Mouse (Mus musculus): Measurements from ENCODE around the gene Dclk3. TPM values are rescaled to one million over a fixed set of nuclear protein-coding genes. Genes with fewer than 3 reads are reported as not detected.

Gene Dclk3
- polyA plus RNA-seq (2012; rRNA removed) = 0.05 and 0.09 TPM in 2 replicates

DNA sequence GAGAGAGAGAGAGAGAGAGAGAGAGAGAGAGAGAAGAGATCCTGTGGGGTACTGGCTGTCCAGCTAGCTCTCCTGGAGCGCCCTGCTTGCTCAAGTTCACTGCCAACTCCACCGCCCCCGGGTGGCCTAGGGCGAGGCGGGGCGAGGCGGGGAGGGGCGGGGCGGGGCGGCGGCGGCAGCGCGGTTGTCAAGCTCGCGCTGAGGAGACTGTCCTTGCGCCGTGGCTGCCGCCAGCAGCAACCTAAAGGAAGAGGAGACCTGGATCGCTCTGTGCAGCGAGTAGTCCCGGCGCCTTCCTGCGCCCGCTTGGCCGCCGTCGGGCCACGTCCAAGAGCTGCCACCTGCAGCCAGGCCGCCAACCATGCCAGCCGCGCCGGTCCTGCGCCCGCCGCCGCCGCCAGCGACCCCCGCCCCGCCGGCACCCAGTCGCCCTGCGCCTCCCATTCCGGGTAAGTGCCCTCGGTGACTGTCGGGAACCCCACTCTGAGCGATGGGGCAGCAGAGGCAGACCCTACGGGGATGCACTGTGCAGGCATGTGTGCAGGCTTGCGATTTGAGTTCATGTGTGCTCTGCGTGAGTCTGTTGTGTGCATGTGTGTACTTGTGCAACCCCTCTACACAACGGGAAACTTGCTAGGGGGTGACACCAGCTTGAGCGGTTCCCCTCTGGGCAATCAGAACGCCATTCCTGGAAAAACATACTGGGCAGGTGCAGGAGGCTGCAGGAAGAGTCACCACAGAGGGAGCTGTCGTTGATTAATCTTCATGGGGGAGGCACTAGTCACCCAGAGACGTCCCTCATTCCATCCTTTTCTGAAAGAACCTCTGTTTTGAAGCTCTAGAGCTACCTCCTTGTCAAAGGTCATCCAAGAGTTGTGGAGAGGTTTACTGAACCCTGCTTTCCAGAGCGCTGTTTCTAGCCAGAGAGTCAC, at the start of gene Dclk3:
Gene Dclk3, plus strand, starts transcription at position 178 of the 932 bp plus-strand sequence.
- Histone ChIP-seq H3K36me3 (ENCODE audit: control insufficient read depth, insufficient read depth, low read length) (no peaks in the 10 kb centered on the region), H3K4me1 (replicated peaks; ENCODE audit: control insufficient read depth, insufficient read depth, low read length) (no peaks in the 10 kb centered on the region), H3K27me3 (ENCODE audit: control insufficient read depth, insufficient read depth, low read length) (no peaks in the 10 kb centered on the region; the same call in 1 of the 2 replicates), H3K4me3 (ENCODE audit: control insufficient read depth, insufficient read depth, low read length) (no peak within 1 kb of the TSS), H3K27ac (ENCODE audit: control insufficient read depth, insufficient read depth, low read length) (no peak within 1 kb of the TSS)
- WGBS = 4% methylated on average over 57 of the region's 57 CpGs
- TF ChIP-seq CTCF (IDR thresholded peaks at IDR 0.05; ENCODE audit: borderline replicate concordance, control insufficient read depth, extremely low read depth, insufficient read depth, low read length, poor library complexity) (no peak), POLR2A (IDR thresholded peaks at IDR 0.05; ENCODE audit: control insufficient read depth, extremely low read depth, insufficient read depth, low read length, poor library complexity) (no peak)
- peak; percentile 3 for DNase-seq

DNA sequence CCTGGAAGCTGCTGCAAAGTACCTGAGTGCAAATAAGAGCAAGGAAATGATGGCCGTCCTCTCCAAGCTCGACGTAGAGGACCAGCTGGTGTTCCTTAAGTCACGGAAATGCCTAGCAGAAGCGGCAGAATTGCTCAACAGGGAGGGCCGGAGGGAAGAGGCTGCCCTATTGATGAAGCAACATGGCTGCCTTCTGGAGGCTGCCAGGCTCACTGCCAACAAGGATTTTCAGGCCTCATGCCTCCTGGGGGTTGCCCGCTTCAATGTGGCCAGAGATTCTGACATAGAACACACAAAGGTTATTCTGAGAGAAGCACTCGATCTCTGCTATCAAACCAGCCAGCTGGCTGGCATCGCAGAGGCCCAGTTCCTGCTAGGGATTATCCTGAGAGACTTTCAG, 48.9 kb upstream of the Dclk3 start:
- H3K27ac ChIP-seq (ENCODE audit: control insufficient read depth, insufficient read depth, low read length) = no peak overlapping the region
- H3K27me3 ChIP-seq (ENCODE audit: control insufficient read depth, insufficient read depth, low read length) = no peaks in the 10 kb centered on the region
- no peak for DNase-seq
- H3K4me3 ChIP-seq (ENCODE audit: control insufficient read depth, insufficient read depth, low read length) = no peak overlapping the region
- no peaks in the 10 kb centered on the region for H3K36me3 ChIP-seq (ENCODE audit: control insufficient read depth, insufficient read depth, low read length)
- H3K4me1 ChIP-seq (replicated peaks; ENCODE audit: control insufficient read depth, insufficient read depth, low read length) = no peaks in the 10 kb centered on the region
- TF ChIP-seq POLR2A (IDR thresholded peaks at IDR 0.05; ENCODE audit: control insufficient read depth, extremely low read depth, insufficient read depth, low read length, poor library complexity) = no peak
- no peak for TF ChIP-seq CTCF (IDR thresholded peaks at IDR 0.05; ENCODE audit: borderline replicate concordance, control insufficient read depth, extremely low read depth, insufficient read depth, low read length, poor library complexity)
- 94% methylated on average over 9 of the region's 9 CpGs for WGBS

DNA sequence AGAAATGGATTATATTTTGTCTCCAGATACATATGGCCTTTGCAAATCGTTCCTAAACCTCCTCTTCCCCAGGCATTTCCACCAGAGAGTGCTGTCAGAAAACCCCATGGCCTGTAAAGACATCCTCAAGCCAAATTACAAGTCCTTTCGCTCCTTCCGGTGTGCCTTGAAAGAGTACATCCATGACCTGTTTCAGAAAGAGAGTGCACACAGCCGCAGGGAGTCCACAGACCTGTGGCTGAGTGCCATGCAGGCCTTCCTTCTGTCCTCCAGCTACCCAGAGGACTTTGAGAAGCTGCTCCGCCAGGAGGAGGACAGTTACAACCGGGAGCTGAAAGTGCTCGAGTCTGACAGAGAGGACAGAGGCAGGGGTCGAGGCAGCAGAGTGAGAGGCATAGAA, 47.8 kb upstream of the Dclk3 start:
- Histone ChIP-seq H3K27me3 (ENCODE audit: control insufficient read depth, insufficient read depth, low read length) (no peaks in the 10 kb centered on the region), H3K4me3 (ENCODE audit: control insufficient read depth, insufficient read depth, low read length) (no peak overlapping the region), H3K4me1 (replicated peaks; ENCODE audit: control insufficient read depth, insufficient read depth, low read length) (no peaks in the 10 kb centered on the region), H3K36me3 (ENCODE audit: control insufficient read depth, insufficient read depth, low read length) (no peaks in the 10 kb centered on the region), H3K27ac (ENCODE audit: control insufficient read depth, insufficient read depth, low read length) (no peak overlapping the region)
- WGBS = 89% methylated on average over 8 of the region's 8 CpGs
- no peak for TF ChIP-seq POLR2A (IDR thresholded peaks at IDR 0.05; ENCODE audit: control insufficient read depth, extremely low read depth, insufficient read depth, low read length, poor library complexity)
- no peak for TF ChIP-seq CTCF (IDR thresholded peaks at IDR 0.05; ENCODE audit: borderline replicate concordance, control insufficient read depth, extremely low read depth, insufficient read depth, low read length, poor library complexity)
- DNase-seq = no peak

DNA sequence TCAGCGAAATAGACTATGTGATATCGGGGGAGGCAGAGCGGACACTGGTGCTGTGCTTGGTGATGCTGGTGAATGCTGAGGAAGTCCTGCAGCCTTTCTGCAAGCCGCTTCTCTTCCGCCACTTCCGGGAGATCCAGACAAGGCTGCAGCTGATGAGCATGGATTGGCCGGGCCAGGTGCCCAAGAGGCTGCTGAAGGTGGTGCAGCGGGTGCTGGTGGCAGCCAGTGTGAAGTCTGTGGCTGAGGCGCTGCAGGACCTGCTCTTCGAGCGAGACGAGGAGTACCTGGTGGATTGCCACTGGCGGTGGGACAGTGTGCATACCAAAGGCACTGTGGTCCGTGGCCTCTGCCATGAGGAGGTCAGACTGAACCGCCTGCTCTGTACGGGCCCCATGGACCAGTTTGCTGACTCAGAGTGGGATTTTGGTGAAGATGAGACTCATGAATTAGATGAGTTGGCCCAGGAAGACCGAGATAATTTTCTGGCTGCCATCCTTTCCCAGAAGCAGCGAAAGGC, 46.9 kb upstream of the Dclk3 start:
- 90% methylated on average over 18 of the region's 18 CpGs for WGBS
- Histone ChIP-seq H3K27me3 (ENCODE audit: control insufficient read depth, insufficient read depth, low read length) (no peaks in the 10 kb centered on the region), H3K4me1 (replicated peaks; ENCODE audit: control insufficient read depth, insufficient read depth, low read length) (no peaks in the 10 kb centered on the region), H3K4me3 (ENCODE audit: control insufficient read depth, insufficient read depth, low read length) (no peak overlapping the region), H3K36me3 (ENCODE audit: control insufficient read depth, insufficient read depth, low read length) (no peaks in the 10 kb centered on the region), H3K27ac (ENCODE audit: control insufficient read depth, insufficient read depth, low read length) (no peak overlapping the region)
- TF ChIP-seq POLR2A (IDR thresholded peaks at IDR 0.05; ENCODE audit: control insufficient read depth, extremely low read depth, insufficient read depth, low read length, poor library complexity) (no peak), CTCF (IDR thresholded peaks at IDR 0.05; ENCODE audit: borderline replicate concordance, control insufficient read depth, extremely low read depth, insufficient read depth, low read length, poor library complexity) (no peak)
- no peak for DNase-seq

DNA sequence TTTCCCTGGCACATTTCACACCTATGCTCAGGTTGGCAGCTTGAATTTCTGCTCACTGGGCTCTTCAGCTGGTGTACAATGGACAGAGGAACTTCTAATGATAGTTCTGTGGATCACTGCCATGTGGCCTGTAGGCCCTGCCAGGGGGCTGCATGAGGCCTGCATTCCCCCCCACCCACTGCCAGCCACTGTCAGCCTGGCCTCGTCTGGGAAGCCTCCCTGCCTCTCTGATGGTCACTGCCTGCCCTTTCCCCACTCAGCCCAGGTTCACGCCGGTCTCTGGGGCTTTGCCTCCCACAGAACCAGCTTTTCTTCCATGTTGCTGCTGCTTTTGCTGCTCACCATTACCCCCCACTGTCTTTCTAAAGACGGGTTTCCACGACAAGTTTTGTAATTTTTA, 43.6 kb upstream of the Dclk3 start:
- no peak for TF ChIP-seq CTCF (IDR thresholded peaks at IDR 0.05; ENCODE audit: borderline replicate concordance, control insufficient read depth, extremely low read depth, insufficient read depth, low read length, poor library complexity)
- no peak for TF ChIP-seq POLR2A (IDR thresholded peaks at IDR 0.05; ENCODE audit: control insufficient read depth, extremely low read depth, insufficient read depth, low read length, poor library complexity)
- WGBS = 91% methylated on average over 5 of the region's 5 CpGs

DNA sequence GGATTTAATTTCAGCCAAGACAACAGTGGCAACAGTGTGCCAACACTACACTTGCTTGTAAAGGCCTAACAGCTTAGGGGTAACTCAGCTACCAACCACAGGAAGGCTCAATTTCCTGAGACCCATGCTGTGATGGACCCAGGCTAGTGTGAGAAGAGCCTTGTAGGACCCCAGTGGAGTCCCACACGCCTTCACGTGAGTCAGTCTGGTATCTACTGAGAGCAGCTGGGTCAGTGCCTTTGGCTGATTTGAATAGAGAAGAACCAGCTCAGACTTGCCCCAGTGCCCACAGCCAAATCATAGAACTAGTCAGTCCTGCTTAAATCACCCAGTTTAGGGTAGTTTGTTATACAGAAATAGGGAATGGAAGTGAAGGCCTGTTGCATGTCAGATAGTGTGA, 40.8 kb upstream of the Dclk3 start:
- no peak overlapping the region for H3K4me3 ChIP-seq (ENCODE audit: control insufficient read depth, insufficient read depth, low read length)
- no peak for DNase-seq
- WGBS = 82% methylated on average over 2 of the region's 2 CpGs
- H3K27me3 ChIP-seq (ENCODE audit: control insufficient read depth, insufficient read depth, low read length) = no peaks in the 10 kb centered on the region
- no peaks in the 10 kb centered on the region for H3K36me3 ChIP-seq (ENCODE audit: control insufficient read depth, insufficient read depth, low read length)
- H3K4me1 ChIP-seq (replicated peaks; ENCODE audit: control insufficient read depth, insufficient read depth, low read length) = no peaks in the 10 kb centered on the region
- H3K27ac ChIP-seq (ENCODE audit: control insufficient read depth, insufficient read depth, low read length) = no peak overlapping the region
- TF ChIP-seq POLR2A (IDR thresholded peaks at IDR 0.05; ENCODE audit: control insufficient read depth, extremely low read depth, insufficient read depth, low read length, poor library complexity) (no peak), CTCF (IDR thresholded peaks at IDR 0.05; ENCODE audit: borderline replicate concordance, control insufficient read depth, extremely low read depth, insufficient read depth, low read length, poor library complexity) (no peak)

More for the DNA sequence above, 43.6 kb upstream of the Dclk3 start:
- Histone ChIP-seq H3K36me3 (ENCODE audit: control insufficient read depth, insufficient read depth, low read length) (no peaks in the 10 kb centered on the region), H3K27ac (ENCODE audit: control insufficient read depth, insufficient read depth, low read length) (no peak overlapping the region), H3K4me1 (replicated peaks; ENCODE audit: control insufficient read depth, insufficient read depth, low read length) (no peaks in the 10 kb centered on the region), H3K4me3 (ENCODE audit: control insufficient read depth, insufficient read depth, low read length) (no peak overlapping the region), H3K27me3 (ENCODE audit: control insufficient read depth, insufficient read depth, low read length) (no peaks in the 10 kb centered on the region)
- DNase-seq = no peak
